Mouse (Mus musculus) induced T-regulatory cell, adult 2 months (primary cell): Measurements from ENCODE around the gene Rin1.

Experiments
- DNase-seq: peaks from one replicate; pipeline ENCODE4 v3.0.0-alpha.2; 2012; ENCODE audit warnings: low read depth

Gene Rin1

GRCm38 (mm10) chr19:5041588-5041987, 8.7 kb upstream of the Rin1 start:
- no peak for DNase-seq

DNA sequence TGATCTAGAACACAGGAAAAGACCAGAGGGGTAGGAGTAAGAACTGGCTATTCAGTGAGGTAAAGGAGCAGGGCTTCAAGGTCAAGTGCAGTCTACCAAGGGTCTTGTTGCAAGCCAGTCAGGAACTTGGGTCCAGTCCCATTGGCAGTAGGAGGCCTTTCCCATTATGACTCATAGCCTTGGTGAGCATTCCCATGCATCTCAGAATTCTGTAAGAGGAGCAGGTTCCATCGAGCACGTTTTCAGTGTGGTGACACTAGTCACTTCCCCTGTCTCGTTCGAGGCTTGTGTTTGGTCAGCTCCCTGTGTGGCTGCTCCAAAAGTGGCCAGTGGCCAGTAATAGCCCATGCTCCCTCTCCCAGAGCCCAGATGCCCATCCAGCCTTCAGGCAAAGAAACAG, 4.8 kb upstream of the Rin1 start:
- no peak for DNase-seq

- no peak for DNase-seq
These were observed 1.9 kb upstream of the Rin1 start for GRCm38 (mm10) chr19:5048138-5049056.

GRCm38 (mm10) chr19:5049325-5049724, 956 bp upstream of the Rin1 start:
- no peak for DNase-seq

GRCm38 (mm10) chr19:5051031-5051430, 750 bp downstream of the Rin1 start:
- DNase-seq, result no peak

DNA sequence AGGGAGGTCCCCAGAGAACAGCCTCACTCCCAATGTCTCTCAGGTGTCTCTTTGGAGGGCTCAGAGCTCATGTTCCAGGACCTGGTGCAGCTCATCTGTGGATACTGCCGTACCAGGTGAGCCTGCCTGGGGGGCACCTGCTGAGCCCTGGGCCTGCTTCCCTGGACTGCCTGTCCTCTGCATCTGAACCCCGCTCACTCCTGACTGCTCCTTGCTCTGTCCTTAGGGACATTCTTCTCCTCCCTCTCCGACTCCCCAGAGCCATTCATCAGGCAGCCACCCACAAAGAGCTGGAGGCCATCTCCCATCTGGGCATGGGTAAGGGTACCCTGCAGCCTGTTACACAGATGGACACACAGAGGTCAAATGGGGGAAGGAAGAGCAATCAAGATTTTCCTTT, 1.2 kb downstream of the Rin1 start:
- no peak for DNase-seq

DNA sequence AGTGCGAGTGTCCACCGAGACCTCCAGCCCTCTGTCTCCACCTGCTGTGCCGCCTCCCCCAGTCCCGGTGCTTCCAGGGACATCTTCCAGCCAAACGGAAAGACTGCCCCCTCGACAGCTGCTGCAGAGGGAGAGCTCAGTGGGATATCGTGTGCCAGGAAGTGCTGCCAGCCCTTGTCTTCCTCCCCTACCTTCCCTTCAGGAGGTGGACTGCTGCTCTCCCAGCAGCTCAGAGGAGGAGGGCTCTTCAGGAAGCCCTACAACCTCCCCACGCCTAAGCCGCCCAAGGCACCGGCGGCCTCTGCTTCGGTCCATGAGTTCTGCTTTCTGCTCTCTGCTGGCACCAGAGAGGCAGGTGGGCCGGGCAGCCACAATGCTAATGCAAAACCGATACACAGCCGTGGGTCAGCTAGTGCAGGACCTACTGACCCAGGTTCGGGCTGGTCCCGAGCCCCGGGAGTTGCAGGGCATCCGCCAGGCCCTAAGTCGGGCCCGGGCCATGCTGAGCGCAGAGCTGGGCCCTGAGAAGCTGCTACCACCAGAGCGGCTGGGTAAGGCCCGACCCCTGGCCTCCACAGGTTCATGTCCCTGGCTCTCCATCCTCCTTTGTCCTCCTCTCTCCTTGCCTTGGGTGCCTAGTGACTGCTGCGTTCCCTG, 2.0 kb downstream of the Rin1 start:
- no peak for DNase-seq

DNA sequence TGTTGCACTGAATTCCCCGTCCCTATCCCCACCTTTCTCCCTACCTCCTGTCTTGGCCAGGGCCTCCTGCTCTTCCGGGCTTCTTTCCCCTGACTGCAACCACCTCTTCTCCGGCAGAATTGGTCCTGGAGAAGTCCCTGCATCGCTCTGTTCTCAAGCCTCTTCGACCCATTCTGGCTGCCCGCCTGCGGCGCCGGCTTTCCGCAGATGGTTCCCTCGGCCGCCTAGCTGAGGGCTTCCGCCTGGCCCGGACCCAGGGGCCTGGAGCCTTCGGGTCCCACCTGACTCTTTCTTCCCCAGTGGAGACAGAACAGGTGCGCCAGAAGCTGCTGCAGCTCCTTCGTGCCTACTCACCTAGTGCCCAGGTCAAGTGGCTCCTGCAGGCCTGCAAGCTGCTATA, 2.6 kb downstream of the Rin1 start:
- DNase-seq, result no peak

- peak; percentile 71 for DNase-seq
These were observed 3.6 kb downstream of the Rin1 start for GRCm38 (mm10) chr19:5053909-5054308.

GRCm38 (mm10) chr19:5056251-5056650, 6.0 kb downstream of the Rin1 start:
- DNase-seq, result peak; percentile 62

GRCm38 (mm10) chr19:5057876-5058775, 7.8 kb downstream of the Rin1 start:
- no peak for DNase-seq

DNA sequence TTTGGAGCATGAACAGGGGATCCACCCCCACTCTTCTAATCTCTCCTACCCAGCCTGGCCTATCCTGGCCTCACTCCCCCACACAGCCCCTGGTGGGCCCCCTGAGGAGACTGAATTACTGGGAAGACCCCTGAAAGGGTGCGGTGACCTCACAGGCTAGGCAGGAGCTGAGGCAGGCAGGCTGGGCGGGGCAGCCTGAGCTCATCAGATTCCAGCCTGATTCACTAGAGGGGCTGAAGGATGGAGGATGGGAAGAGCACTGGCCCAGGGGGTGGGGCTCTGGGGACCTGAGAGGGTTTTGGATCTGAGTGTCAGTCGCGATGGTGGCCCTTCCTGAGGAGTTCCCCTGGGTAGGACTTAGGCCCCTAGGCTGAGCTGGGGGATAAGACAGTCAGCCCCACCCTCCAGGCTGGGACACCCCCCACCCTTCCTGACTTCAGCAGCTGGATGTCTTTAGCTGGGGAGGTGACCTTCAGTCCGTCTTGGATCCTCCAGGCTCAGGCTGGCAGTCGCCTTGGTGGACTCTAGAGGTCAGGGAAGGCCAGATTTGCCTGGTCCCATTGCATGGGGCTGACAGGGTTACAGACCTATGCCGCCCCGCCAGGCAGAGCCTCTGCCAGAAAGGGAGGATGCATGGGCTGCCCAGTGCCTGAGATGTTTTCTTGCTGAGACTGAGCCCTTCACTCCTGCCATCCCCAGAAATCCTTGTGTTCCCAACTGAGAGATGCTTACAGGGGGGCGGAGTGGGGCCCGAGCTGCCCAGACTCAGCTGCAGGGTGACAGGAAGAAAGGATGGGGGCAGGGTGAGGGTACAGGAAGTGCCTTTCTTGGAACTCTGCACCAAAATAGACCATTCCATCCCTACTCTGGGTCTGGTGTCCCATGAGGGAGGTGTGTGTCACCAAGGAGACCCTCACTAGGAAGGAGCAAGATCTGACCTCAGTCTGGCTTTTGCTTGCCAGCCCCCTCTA, 8.8 kb downstream of the Rin1 start:
- no peak for DNase-seq

GRCm38 (mm10) chr19:5060365-5061330, 10.4 kb downstream of the Rin1 start:
- no peak for DNase-seq

DNA sequence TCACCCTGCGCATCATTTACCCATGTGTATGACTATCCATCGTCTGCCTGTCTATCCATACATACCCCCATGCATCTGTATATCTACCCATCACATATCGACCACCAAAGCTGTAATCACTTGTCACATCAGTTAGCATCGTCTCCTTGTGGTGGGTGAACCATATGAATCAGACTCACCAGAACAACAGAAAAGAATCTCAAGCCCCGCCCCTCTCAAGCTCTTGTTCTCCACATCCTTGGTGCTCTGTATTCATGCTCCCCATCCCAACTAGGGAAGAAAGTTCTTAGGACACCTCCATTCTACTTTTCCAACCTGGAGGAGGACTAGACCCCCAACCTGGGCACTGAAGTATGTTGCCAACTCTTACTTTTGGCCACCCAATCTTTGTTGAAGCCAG, 11.8 kb downstream of the Rin1 start:
- no peak for DNase-seq

- no peak for DNase-seq
These were observed 12.2 kb downstream of the Rin1 start for GRCm38 (mm10) chr19:5062446-5062845.

- no peak for DNase-seq
These were observed 14.8 kb downstream of the Rin1 start for GRCm38 (mm10) chr19:5065104-5065503.

GRCm38 (mm10) chr19:5067040-5067799, 16.9 kb downstream of the Rin1 start:
- peak; percentile 39 for DNase-seq

DNA sequence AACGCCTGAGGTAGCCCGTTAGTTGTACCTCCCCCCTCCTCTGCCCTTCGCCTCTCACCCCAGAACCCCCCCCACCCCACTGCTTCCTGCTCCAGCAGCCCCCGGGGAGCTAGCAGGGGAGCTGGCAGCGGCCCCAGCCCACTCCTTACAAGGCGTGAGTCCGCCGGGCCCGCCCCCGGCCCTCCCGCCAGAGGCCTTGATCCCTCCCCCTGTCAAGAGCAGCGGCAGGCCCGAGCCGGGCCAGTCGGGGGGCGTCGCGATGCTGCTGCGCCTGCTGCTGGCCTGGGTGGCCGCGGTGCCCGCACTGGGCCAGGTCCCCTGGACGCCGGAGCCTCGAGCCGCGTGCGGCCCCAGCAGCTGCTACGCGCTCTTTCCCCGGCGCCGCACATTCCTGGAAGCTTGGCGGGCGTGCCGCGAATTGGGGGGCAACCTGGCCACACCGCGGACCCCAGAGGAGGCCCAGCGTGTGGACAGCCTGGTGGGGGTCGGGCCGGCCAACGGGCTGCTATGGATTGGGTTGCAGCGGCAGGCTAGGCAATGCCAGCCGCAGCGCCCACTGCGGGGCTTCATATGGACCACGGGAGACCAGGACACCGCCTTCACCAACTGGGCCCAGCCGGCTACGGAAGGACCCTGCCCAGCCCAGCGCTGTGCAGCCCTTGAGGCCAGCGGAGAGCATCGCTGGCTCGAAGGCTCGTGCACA, 17.7 kb downstream of the Rin1 start, which contains the start of gene Cd248:
Cd248 (plus strand) TSS at position 212 of the 703 bp plus-strand sequence.
- DNase-seq, result peak; percentile 44
